8 mouse cellular contexts compared by ENCODE assay signal in genomic region chr2:150136435-150136897, GRCm38 (mm10). TPM values are rescaled to one million over a fixed set of nuclear protein-coding genes. Genes with fewer than 3 reads are reported as not detected.
DNase-seq lines count a peak whose midpoint lies in the region; ATAC-seq and TF ChIP-seq lines count a peak whose summit lies in the region.

Gene Zfp120 (minus strand): TSS chr2:150136708.

- 0 out of 2 replicates have a peak, but pooled peaks have one; percentile 27 for TF ChIP-seq POLR2A in cortical plate, adult 2 months (IDR thresholded peaks at IDR 0.05; ENCODE audit: extremely low read depth, insufficient read depth, low read length)

- peaks cover 12% of the 10 kb centered on the region for H3K36me3 ChIP-seq in megakaryocyte, embryonic 14.5 days (replicated peaks; ENCODE audit: low read length)

- peak; percentile 98 for ATAC-seq in activated CD4-positive, CD25-positive, alpha-beta regulatory T cell, adult 4 months

- no peak within 1 kb of the TSS for H3K27ac ChIP-seq in cortical plate, adult 2 months (ENCODE audit: insufficient read depth, low read length)

- no peaks in the 10 kb centered on the region for H3K9me3 ChIP-seq in megakaryocyte, embryonic 14.5 days

- H3K4me3 ChIP-seq in cortical plate, adult 2 months (ENCODE audit: insufficient read depth, low read length), result peak within 1 kb of the TSS; percentile 92
- peak within 1 kb of the TSS; percentile 95 for H3K4me3 ChIP-seq in megakaryocyte, embryonic 14.5 days (replicated peaks)

- no peaks in the 10 kb centered on the region for H3K4me1 ChIP-seq in cortical plate, adult 2 months (ENCODE audit: control insufficient read depth, insufficient read depth, low read length)
- H3K4me1 ChIP-seq in megakaryocyte, embryonic 14.5 days, result peaks cover 28% of the 10 kb centered on the region

- H3K27me3 ChIP-seq in megakaryocyte, embryonic 14.5 days (replicated peaks), result no peaks in the 10 kb centered on the region

- no peak for TF ChIP-seq CTCF in cortical plate, adult 2 months (IDR thresholded peaks at IDR 0.05; ENCODE audit: extremely low read depth, insufficient read depth, low read length)

- DNase-seq in gastrocnemius, adult 8-10 months (ENCODE audit: low spot score in 2 of 2), result peak; percentile 79 to 84
- DNase-seq in hindlimb bud, embryonic 11.5 days (ENCODE audit: extremely low spot score, low read depth, low spot score), result peak; percentile 46
- peak; percentile 68 to 93 for DNase-seq in left cerebral cortex, adult 8-10 months (ENCODE audit: low spot score in 2 of 2)
- peak; percentile 93 to 96 for DNase-seq in right cerebral cortex, postnatal 10 days (ENCODE audit: low spot score in 2 of 2)
- peak; percentile 62 for DNase-seq in urinary bladder, postnatal 25 days (ENCODE audit: low spot score)

RNA-seq across cellular contexts. Expression of gene Zfp120, which starts in this region (rescaled TPM):
- polyA plus RNA-seq in activated CD4-positive, CD25-positive, alpha-beta regulatory T cell, adult 4 months (2017; shearing (Covaris generic)), result 10 to 100 TPM; 31.3 to 33.4 TPM
- 3.9 and 4.7 TPM in 2 replicates for polyA plus RNA-seq in cortical plate, adult 2 months (2012; rRNA removed)
- total RNA-seq in gastrocnemius, adult 8-10 months (2022), result 1 to 10 TPM; 7.0 to 9.6 (median 8.3) TPM
- total RNA-seq in left cerebral cortex, adult 8-10 months (2022), result 10 to 100 TPM; 10.2 to 12.0 (median 11.0) TPM
- 0.32 and 5.5 TPM in 2 replicates for polyA plus RNA-seq in megakaryocyte, embryonic 14.5 days (2012; ENCODE audit: insufficient read depth, low replicate concordance)
